Mouse (Mus musculus) MEL-GATA-1-ER (cell line): ENCODE measurements at regions not wholly inside any gene's neighbourhood (a gene's known extent, or its start where the extent isn't known, plus 50 kb on each side); places are given as distances from the start of the nearest gene placed in this dataset.
"Not testable (repeated sequence)": the region's sequence is repeated elsewhere in the genome, so short reads cannot be mapped to it uniquely, and the experiment has no call there.

Source experiments
- DNase-seq: peaks from one replicate; pipeline ENCODE4 v3.0.0-alpha.2; 2012; ENCODE audit warnings: low read depth; ENCODE audit errors: extremely low read depth

- DNase-seq: no peak
These were observed 345.0 kb upstream of the Irak1bp1 start for GRCm38 (mm10) chr9:82484341-82484740.

- DNase-seq: no peak
These were observed 335.9 kb upstream of the Irak1bp1 start for GRCm38 (mm10) chr9:82493440-82493839.

- DNase-seq: no peak
These were observed 319.3 kb upstream of the Irak1bp1 start for GRCm38 (mm10) chr9:82510014-82510413.

GRCm38 (mm10) chr9:82518993-82519392, 310.3 kb upstream of the Irak1bp1 start:
- DNase-seq: no peak

- DNase-seq: no peak
These were observed 301.4 kb upstream of the Irak1bp1 start for GRCm38 (mm10) chr9:82527867-82528385.

GRCm38 (mm10) chr9:82552726-82553125, 276.6 kb upstream of the Irak1bp1 start:
- DNase-seq: no peak

GRCm38 (mm10) chr9:82553213-82553612, 276.1 kb upstream of the Irak1bp1 start:
- no peak for DNase-seq

- DNase-seq: no peak
These were observed 266.5 kb upstream of the Irak1bp1 start for GRCm38 (mm10) chr9:82562551-82563465.

- DNase-seq: no peak
These were observed 247.8 kb upstream of the Irak1bp1 start for GRCm38 (mm10) chr9:82581373-82582018.

- DNase-seq: no peak
These were observed 220.2 kb upstream of the Irak1bp1 start for GRCm38 (mm10) chr9:82609111-82609510.

- DNase-seq: no peak
These were observed 219.4 kb upstream of the Irak1bp1 start for GRCm38 (mm10) chr9:82609946-82610345.

GRCm38 (mm10) chr9:82612526-82612925, 216.8 kb upstream of the Irak1bp1 start:
- no peak for DNase-seq

GRCm38 (mm10) chr9:82632411-82632810, 196.9 kb upstream of the Irak1bp1 start:
- no peak for DNase-seq

- DNase-seq: no peak
These were observed 189.1 kb upstream of the Irak1bp1 start for GRCm38 (mm10) chr9:82640277-82640676.

GRCm38 (mm10) chr9:82643900-82644299, 185.4 kb upstream of the Irak1bp1 start:
- DNase-seq: no peak

GRCm38 (mm10) chr9:82655511-82655910, 173.8 kb upstream of the Irak1bp1 start:
- not testable (repeated sequence) for DNase-seq

GRCm38 (mm10) chr9:82682196-82682595, 147.1 kb upstream of the Irak1bp1 start:
- no peak for DNase-seq

- DNase-seq: no peak
These were observed 119.8 kb upstream of the Irak1bp1 start for GRCm38 (mm10) chr9:82709411-82709983.

- DNase-seq: no peak
These were observed 119.2 kb upstream of the Irak1bp1 start for GRCm38 (mm10) chr9:82709991-82710593.

- DNase-seq: no peak
These were observed 118.3 kb upstream of the Irak1bp1 start for GRCm38 (mm10) chr9:82710945-82711516.
